Mouse (Mus musculus) heart, embryonic 16.5 days (tissue): ENCODE measurements around the gene Phka2. TPM values are rescaled to one million over a fixed set of nuclear protein-coding genes. Genes with fewer than 3 reads are reported as not detected.
A peak's percentile ranks its signal among the peaks of the same experiment; 100 is the strongest.

ENCODE experiments used
- ATAC-seq: fragments of 200-750 bp; cut with Nextera tagmentation; replicated peaks from 2 replicates; pipeline ENCODE4 v1.8.0; 2017; ENCODE audit warnings: moderate number of reproducible peaks; ENCODE audit not compliant: insufficient read depth, low FRiP score; ENCODE audit errors: extremely low read depth
- H3K27ac ChIP-seq: fragments of 300-500 bp; sonication (generic); 2 replicates; pipeline ENCODE4 v1.5.1; 2014; ENCODE audit warnings: mild to moderate bottlenecking, low read length, control low read depth, moderate library complexity
- H3K27me3 ChIP-seq: fragments of 300-500 bp; sonication (generic); 2 replicates; pipeline ENCODE4 v1.6.1; 2014; ENCODE audit warnings: low read length, mixed read lengths; ENCODE audit not compliant: control insufficient read depth, insufficient read depth
- H3K36me3 ChIP-seq: fragments of 300-500 bp; sonication (generic); 2 replicates; pipeline ENCODE4 v1.6.1; 2014; ENCODE audit not compliant: control insufficient read depth, insufficient read depth
- H3K4me1 ChIP-seq: fragments of 300-500 bp; sonication (generic); 2 replicates; pipeline ENCODE4 v1.6.1; 2014; ENCODE audit warnings: low read length, mixed read lengths; ENCODE audit not compliant: control insufficient read depth, insufficient read depth
- H3K4me2 ChIP-seq: fragments of 300-500 bp; sonication (generic); 2 replicates; pipeline ENCODE4 v1.6.1; 2014; ENCODE audit warnings: low read depth, mild to moderate bottlenecking, control low read depth, low read length
- H3K4me3 ChIP-seq: fragments of 300-500 bp; sonication (generic); 2 replicates; pipeline ENCODE4 v1.5.1; 2014; ENCODE audit warnings: mild to moderate bottlenecking, control low read depth, low read length
- H3K9ac ChIP-seq: fragments of 300-500 bp; sonication (generic); 2 replicates; pipeline ENCODE4 v1.6.1; 2014; ENCODE audit warnings: low read length, control low read depth
- H3K9me3 ChIP-seq: fragments of 300-500 bp; sonication (generic); replicated peaks from 2 replicates; pipeline ENCODE4 v1.6.1; 2016; ENCODE audit warnings: low read length; ENCODE audit not compliant: control insufficient read depth
- WGBS: fragments of 180-500 bp; shearing (Covaris S2); extraction: QIAGEN DNeasy Blood & Tissue Kit; methylation state at CpG from one replicate; pipeline ENCODE4 v1.1.7; 2014; 5-methylcytosine and 5-hydroxymethylcytosine counted together
- polyA plus RNA-seq: library from polyadenylated mRNA; unstranded; fragments of >200 nt; fragmentation: Nextera tagmentation; extraction: Ambion mirVana; gene quantifications from 2 replicates; pipeline ENCODE4 v1.2.1, GENCODE M21; 2015

Phka2 gene
- polyA plus RNA-seq, 1 experiment from 2014 or later: 20.0 TPM

DNA sequence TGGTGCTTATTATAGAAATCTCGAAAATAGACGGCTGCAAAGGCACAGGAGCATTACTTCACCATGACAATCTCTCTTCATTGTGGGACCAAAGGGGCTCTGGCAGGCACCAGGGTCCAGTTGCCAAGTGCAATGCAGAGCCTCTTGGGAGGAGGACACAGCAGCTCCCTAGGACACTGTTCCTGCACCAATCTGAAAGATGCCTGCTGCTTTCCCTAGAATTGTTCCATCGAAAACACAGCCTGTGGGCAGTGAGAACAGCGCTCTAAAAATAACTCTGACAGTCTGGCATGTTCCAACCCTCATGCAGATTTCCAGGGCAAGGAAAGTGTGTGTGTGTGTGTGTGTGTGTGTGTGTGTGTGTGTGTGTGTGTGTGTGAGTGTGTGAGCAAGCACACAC lies 86.6 kb downstream of the Phka2 start:
- peak overlapping the region; percentile 92 for H3K27ac ChIP-seq
- 0 out of 2 replicates have a peak, but pooled peaks cover 2% of the 10 kb centered on the region for H3K36me3 ChIP-seq
- H3K4me2 ChIP-seq: no peak overlapping the region
- 45% methylated on average over 4 of the region's 4 CpGs for WGBS
- peak; percentile 69; the same call in 1 of the 2 replicates for ATAC-seq
- no peak overlapping the region for H3K4me3 ChIP-seq
- no peaks in the 10 kb centered on the region for H3K9me3 ChIP-seq
- no peaks in the 10 kb centered on the region for H3K27me3 ChIP-seq
- no peak overlapping the region for H3K9ac ChIP-seq
- H3K4me1 ChIP-seq: peaks cover 9% of the 10 kb centered on the region; the same call in 1 of the 2 replicates

DNA sequence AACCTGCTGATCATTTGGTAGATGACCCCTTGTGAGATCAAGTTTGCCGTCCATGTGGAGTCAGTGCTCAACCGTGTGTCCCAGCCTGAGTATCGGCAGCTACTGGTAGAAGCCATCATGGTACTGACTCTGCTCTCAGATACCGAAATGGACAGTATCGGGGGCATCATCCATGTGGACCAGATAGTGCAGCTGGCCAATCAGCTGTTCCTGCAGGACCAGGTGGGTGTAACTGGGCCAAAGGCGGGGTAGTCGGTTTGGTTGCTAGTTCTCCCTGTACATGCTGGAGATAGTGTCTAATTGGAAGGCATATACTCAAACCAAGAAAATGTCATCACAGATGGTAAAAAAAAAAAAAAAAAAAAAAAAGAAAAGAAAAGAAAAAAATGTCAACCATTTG lies 88.2 kb downstream of the Phka2 start:
- WGBS: 92% methylated on average over 7 of the region's 7 CpGs
- Histone ChIP-seq H3K36me3 (0 out of 2 replicates have a peak, but pooled peaks cover 2% of the 10 kb centered on the region), H3K27ac (no peak overlapping the region), H3K4me3 (no peak overlapping the region), H3K27me3 (no peaks in the 10 kb centered on the region), H3K9me3 (no peaks in the 10 kb centered on the region), H3K4me1 (peaks cover 9% of the 10 kb centered on the region; the same call in 1 of the 2 replicates), H3K9ac (no peak overlapping the region), H3K4me2 (no peak overlapping the region)
- ATAC-seq: no peak

DNA sequence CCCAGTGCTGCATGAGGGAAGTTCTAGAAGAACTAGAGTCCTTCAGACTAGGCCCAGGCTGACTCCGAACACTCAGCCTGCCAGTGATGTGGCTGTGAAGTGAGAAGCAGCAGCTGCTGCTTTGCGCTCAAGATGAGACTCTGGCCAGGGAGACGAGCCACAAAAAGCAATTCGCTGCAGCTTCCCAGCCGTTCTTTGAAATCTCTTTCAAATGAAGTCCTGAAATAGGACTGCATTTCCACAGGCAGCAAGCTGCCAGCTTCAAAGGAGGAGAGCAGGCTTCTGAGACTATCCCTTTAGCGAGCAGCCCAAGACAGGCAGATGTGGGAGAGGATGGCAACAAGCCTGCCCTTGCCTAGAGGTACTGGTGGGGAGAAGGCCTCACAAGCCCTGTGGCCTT lies 91.0 kb downstream of the Phka2 start:
- Histone ChIP-seq H3K36me3 (0 out of 2 replicates have a peak, but pooled peaks cover 2% of the 10 kb centered on the region), H3K4me1 (peaks cover 7% of the 10 kb centered on the region), H3K4me2 (no peak overlapping the region), H3K27me3 (no peaks in the 10 kb centered on the region), H3K27ac (peak overlapping the region; percentile 1; the same call in 1 of the 2 replicates), H3K9ac (no peak overlapping the region), H3K9me3 (no peaks in the 10 kb centered on the region), H3K4me3 (no peak overlapping the region)
- WGBS: 63% methylated on average over 6 of the region's 6 CpGs
- no peak for ATAC-seq

DNA sequence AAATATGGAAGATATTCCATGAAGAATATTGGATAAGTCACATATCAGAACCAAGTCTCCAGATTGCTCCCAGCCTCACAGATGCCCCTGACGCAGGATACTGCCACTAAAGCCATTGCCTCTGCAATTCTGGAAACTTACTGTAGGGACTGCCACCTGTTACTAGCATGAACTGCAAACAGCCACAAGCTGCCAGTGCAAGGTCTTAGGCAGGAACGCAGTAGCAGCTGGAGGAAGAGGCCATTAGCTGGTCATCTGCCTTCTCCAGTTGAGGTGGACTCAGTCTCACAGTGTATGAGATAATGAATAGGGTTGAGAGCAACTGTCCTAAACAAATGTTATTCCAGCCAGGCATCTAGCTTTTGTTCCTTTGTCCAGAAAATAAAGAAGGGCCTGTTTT lies 96.1 kb downstream of the Phka2 start:
- no peak overlapping the region for H3K4me3 ChIP-seq
- H3K9me3 ChIP-seq: no peaks in the 10 kb centered on the region
- H3K4me1 ChIP-seq: peaks cover 28% of the 10 kb centered on the region
- no peak overlapping the region for H3K9ac ChIP-seq
- H3K27ac ChIP-seq: peak overlapping the region; percentile 88
- H3K4me2 ChIP-seq: no peak overlapping the region
- H3K27me3 ChIP-seq: no peaks in the 10 kb centered on the region
- H3K36me3 ChIP-seq: no peaks in the 10 kb centered on the region
- ATAC-seq: no peak
- WGBS: 73% methylated on average over 2 of the region's 2 CpGs

DNA sequence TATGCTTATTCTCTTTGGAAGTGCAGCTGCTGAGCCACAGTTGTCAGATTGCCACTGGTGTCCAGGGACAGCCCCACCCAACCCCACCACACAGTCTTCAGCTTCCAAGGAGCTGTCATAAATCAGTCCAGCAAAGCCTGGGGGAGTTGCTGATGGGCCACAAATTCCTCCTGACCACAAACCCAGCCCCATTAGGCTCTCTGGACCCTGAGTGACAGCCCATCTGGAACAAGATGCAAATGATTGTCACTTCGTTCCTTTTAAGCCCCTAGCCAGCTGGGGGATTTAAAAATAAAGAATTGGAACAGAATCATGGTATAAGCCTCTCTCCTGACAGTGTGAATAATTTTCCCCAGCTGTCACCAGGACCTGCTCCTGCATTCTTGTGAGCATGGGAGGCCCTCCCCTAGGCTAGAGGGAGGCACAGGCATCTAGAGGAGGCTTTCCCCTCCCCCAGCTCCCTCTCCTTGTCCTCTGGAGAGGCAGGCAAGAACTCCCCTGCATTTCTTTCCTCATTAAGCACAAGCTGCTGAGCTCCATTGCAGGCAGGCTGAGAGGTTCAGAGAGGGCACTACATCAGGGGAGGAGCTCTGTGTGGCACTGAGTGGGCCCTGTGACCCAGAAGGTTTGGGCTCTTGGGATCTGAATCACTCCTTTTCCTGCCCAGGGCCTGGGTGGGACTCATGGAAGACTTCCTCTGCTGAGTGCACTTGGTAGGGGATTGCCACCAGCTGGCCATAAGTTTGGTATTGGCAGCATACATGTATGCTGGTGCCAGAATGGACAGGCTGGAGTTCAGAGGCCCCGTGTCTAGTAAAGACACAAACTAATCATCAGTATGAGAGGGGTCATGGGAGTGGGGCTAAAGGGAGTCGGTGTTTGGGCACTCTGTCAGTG lies 96.8 kb downstream of the Phka2 start:
- H3K4me2 ChIP-seq: no peak overlapping the region
- H3K27me3 ChIP-seq: no peaks in the 10 kb centered on the region
- no peaks in the 10 kb centered on the region for H3K36me3 ChIP-seq
- H3K4me3 ChIP-seq: no peak overlapping the region
- peaks cover 29% of the 10 kb centered on the region for H3K4me1 ChIP-seq
- peak overlapping the region; percentile 88 for H3K27ac ChIP-seq
- WGBS: 39% methylated on average over 3 of the region's 3 CpGs
- no peaks in the 10 kb centered on the region for H3K9me3 ChIP-seq
- H3K9ac ChIP-seq: no peak overlapping the region
- ATAC-seq: peak; percentile 72

DNA sequence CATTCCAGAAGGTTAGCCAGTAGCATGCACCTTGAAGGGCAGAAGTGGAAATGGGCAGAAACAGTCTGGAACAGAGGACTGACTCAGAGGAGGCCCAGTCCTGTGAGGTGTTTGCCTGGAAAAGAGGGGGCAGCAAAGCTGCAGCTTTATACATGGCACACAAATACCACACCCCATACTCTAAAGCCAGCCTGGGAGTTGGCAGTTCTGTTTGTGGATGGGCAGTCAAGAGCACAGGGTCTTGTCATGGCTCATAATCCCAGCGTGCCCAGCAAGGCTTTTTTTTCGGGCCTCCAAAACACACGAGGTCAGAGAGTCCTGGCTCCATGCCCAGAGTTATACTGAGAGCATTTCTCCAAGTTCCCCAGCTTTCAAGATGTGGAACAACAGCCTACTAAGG lies 99.1 kb downstream of the Phka2 start:
- 28% methylated on average over 3 of the region's 3 CpGs for WGBS
- no peak overlapping the region for H3K4me3 ChIP-seq
- H3K9me3 ChIP-seq: no peaks in the 10 kb centered on the region
- no peak overlapping the region for H3K9ac ChIP-seq
- peak; percentile 24; the same call in 1 of the 2 replicates for ATAC-seq
- H3K27me3 ChIP-seq: no peaks in the 10 kb centered on the region
- H3K27ac ChIP-seq: peak overlapping the region; percentile 74
- H3K36me3 ChIP-seq: no peaks in the 10 kb centered on the region
- H3K4me2 ChIP-seq: no peak overlapping the region
- peaks cover 39% of the 10 kb centered on the region for H3K4me1 ChIP-seq

DNA sequence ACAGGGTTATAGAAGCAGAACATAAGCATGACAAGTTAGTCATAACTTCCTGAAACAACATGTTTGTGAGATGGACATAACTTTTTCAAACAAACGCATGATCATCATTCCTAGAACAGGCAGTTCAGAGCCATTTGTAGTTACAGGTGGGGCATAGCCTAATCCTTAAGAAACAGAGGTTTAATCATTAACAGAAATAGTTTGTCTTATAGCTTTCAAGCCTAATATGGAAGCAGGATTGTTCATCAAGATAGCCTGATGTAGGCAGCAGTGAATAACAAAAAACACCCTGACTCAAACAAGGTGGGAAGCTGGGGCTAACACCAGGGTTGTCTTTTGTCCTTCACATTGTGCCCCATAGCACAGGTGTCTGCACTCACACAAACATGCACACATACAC lies 100.8 kb downstream of the Phka2 start:
- Histone ChIP-seq H3K27ac (0 out of 2 replicates have a peak overlapping the region, but pooled peaks have one; percentile 7), H3K9ac (no peak overlapping the region), H3K4me1 (peaks cover 34% of the 10 kb centered on the region), H3K27me3 (no peaks in the 10 kb centered on the region), H3K36me3 (no peaks in the 10 kb centered on the region), H3K4me2 (no peak overlapping the region), H3K4me3 (no peak overlapping the region), H3K9me3 (no peaks in the 10 kb centered on the region)
- no peak for ATAC-seq
- 85% methylated on average over 1 of the region's 1 CpGs for WGBS

DNA sequence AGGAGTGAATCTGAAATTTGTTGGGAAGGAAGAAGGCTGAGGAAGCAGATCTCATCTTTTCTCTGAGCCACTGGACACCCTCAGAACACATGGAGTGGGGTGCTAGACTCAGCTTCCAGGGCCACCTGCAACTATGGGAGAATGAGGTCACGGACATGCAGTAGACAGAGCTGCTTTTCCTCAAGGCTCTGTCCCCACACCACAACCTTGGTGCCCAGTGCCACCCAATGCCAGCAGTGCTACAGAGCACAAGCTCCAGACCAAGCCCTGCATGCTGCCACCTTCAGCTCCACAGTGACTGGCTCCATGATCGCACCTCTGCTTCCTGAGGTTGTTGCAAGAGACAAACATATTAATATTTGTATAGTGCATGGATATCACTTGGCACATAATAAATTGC lies 101.3 kb downstream of the Phka2 start:
- Histone ChIP-seq H3K36me3 (no peaks in the 10 kb centered on the region), H3K4me1 (peaks cover 34% of the 10 kb centered on the region), H3K9me3 (no peaks in the 10 kb centered on the region), H3K9ac (no peak overlapping the region), H3K4me3 (no peak overlapping the region), H3K27me3 (no peaks in the 10 kb centered on the region), H3K4me2 (no peak overlapping the region), H3K27ac (0 out of 2 replicates have a peak overlapping the region, but pooled peaks have one; percentile 39)
- ATAC-seq: no peak
- WGBS: 82% methylated on average over 2 of the region's 2 CpGs

DNA sequence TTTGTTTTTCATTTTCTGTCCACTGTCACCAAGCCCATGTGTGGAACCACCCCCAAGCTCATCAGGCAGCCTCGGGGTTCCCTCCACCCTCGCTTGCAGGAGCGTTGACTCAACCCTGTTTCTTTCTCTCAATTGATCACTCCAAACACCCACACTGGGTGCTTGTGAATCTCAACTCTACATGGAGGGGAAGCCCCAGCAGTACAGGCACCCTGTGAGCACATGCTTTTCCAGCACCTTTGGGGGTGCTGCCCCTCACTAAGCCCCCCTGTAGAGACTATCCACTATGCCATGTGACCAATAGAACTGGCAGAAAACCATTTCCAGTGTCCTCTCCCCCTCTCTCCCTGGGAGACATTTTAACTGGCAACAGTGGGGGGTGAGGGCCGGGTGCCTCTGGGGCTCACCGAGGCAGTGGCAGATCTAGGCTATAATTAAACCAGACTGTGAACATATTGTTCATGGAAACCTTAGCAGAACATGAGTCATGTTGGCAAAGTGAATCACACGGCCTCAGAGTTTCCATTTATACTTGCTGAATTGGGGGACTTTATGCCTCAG lies 102.1 kb downstream of the Phka2 start:
- Histone ChIP-seq H3K4me1 (peaks cover 33% of the 10 kb centered on the region), H3K4me3 (no peak overlapping the region), H3K36me3 (no peaks in the 10 kb centered on the region), H3K9me3 (no peaks in the 10 kb centered on the region), H3K4me2 (no peak overlapping the region; the same call in 1 of the 2 replicates), H3K27ac (peak overlapping the region; percentile 85), H3K9ac (no peak overlapping the region), H3K27me3 (no peaks in the 10 kb centered on the region)
- peak; percentile 39 for ATAC-seq
- WGBS: 47% methylated on average over 6 of the region's 6 CpGs
